Mouse (Mus musculus): ENCODE results near the gene Galr3.

DNA sequence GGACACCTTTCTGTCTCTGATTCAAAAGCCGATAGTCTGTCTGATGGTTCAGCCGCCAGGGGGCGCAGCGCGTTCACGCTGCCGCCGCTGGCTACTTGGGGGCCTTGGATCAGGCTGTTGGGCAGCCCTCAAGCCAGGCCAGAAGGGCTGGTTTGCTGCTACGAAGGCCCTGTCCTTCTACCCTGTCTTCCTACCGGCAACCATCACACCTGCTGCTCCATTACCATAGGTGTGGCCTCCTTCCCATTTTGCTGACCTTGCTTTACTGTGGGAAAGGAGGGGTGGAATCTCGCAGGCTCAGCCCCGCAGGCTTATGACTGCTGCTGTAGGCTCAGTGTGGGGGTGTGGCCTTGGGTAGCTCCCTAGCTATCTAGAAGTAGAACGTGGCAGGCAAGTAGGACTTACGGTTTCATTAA is 3.8 kb upstream of the Galr3 start:
- TF ChIP-seq CTCF (IDR thresholded peaks at IDR 0.05; ENCODE audit: low read depth, low read length) (peak; percentile 88), POLR2A (IDR thresholded peaks at IDR 0.05; ENCODE audit: insufficient read depth, low read length) (no peak)

Measured in ES-Bruce4 (cell line).